Mouse (Mus musculus): ENCODE measurements around the gene Nabp2.

- TF ChIP-seq CTCF (IDR thresholded peaks at IDR 0.05; ENCODE audit: borderline replicate concordance, insufficient read depth, low read depth, low read length) (no peak), POLR2A (IDR thresholded peaks at IDR 0.05; ENCODE audit: borderline replicate concordance, insufficient read depth, low read length) (no peak)
Observed at GRCm38 (mm10) chr10:128390366-128390765, 20.9 kb downstream of the Nabp2 start.
